Mouse (Mus musculus): ENCODE data around the gene Sh3d21.
"Not testable (repeated sequence)": the region's sequence is repeated elsewhere in the genome, so short reads cannot be mapped to it uniquely, and the experiment has no call there.

The Sh3d21 gene

GRCm38 (mm10) chr4:126166084-126166483 is 2.8 kb upstream of the Sh3d21 start:
- DNase-seq, result peak; percentile 65 to 74

GRCm38 (mm10) chr4:126165092-126165491 is 1.8 kb upstream of the Sh3d21 start:
- DNase-seq, result not testable (repeated sequence)

- peak; percentile 72 to 73 for DNase-seq
Measured at GRCm38 (mm10) chr4:126163685-126164084, 394 bp upstream of the Sh3d21 start.

- peak; percentile 95 to 96 for DNase-seq
Measured at GRCm38 (mm10) chr4:126162544-126163066, 686 bp downstream of the Sh3d21 start.

GRCm38 (mm10) chr4:126161986-126162385 is 1.3 kb downstream of the Sh3d21 start:
- DNase-seq, result no peak

- DNase-seq, result no peak
Measured at GRCm38 (mm10) chr4:126161456-126161855, 1.8 kb downstream of the Sh3d21 start.

- no peak for DNase-seq
Measured at GRCm38 (mm10) chr4:126160981-126161380, 2.3 kb downstream of the Sh3d21 start.

- DNase-seq, result peak in 1 of 2 experiments; percentile 54
Measured at GRCm38 (mm10) chr4:126159455-126159854, 3.8 kb downstream of the Sh3d21 start.

GRCm38 (mm10) chr4:126157562-126157961 is 5.7 kb downstream of the Sh3d21 start:
- DNase-seq, result no peak

GRCm38 (mm10) chr4:126156617-126157016 is 6.7 kb downstream of the Sh3d21 start:
- peak in 1 of 2 experiments; percentile 60 for DNase-seq

- no peak for DNase-seq
Measured at GRCm38 (mm10) chr4:126155869-126156268, 7.4 kb downstream of the Sh3d21 start.

GRCm38 (mm10) chr4:126155183-126155582 is 8.1 kb downstream of the Sh3d21 start:
- DNase-seq, result peak; percentile 56 to 78

- no peak for DNase-seq
Measured at GRCm38 (mm10) chr4:126152864-126153263, 10.4 kb downstream of the Sh3d21 start.

- DNase-seq, result no peak
Measured at GRCm38 (mm10) chr4:126151701-126152440, 11.4 kb downstream of the Sh3d21 start.

- no peak for DNase-seq
Measured at GRCm38 (mm10) chr4:126150949-126151320, 12.4 kb downstream of the Sh3d21 start.

- DNase-seq, result peak; percentile 82 to 87
Measured at GRCm38 (mm10) chr4:126150297-126150948, 12.9 kb downstream of the Sh3d21 start.

GRCm38 (mm10) chr4:126149798-126150197 is 13.5 kb downstream of the Sh3d21 start:
- DNase-seq, result no peak

GRCm38 (mm10) chr4:126149041-126149676 is 14.1 kb downstream of the Sh3d21 start:
- DNase-seq, result peak; percentile 47 to 56

- DNase-seq, result peak; percentile 85 to 88
Measured at GRCm38 (mm10) chr4:126148161-126148961, 14.9 kb downstream of the Sh3d21 start.

GRCm38 (mm10) chr4:126147533-126148160 is 15.6 kb downstream of the Sh3d21 start, which contains the start of gene Eva1b:
Gene Eva1b (plus strand): TSS chr4:126147744.
- DNase-seq, result peak; percentile 93 to 94

GRCm38 (mm10) chr4:126146974-126147532 is 16.2 kb downstream of the Sh3d21 start:
- no peak for DNase-seq

- peak; percentile 61 to 72 for DNase-seq
Measured at GRCm38 (mm10) chr4:126145396-126145795, 17.9 kb downstream of the Sh3d21 start.
